Mouse (Mus musculus): ENCODE measurements around the gene Itk. TPM values are rescaled to one million over a fixed set of nuclear protein-coding genes. Genes with fewer than 3 reads are reported as not detected.

Itk gene
- polyA plus RNA-seq, 1 experiment from 2014 or later, result not detected

GRCm38 (mm10) chr11:46371250-46371649 is 18.1 kb downstream of the Itk start:
- no peaks in the 10 kb centered on the region for H3K4me1 ChIP-seq (ENCODE audit: control insufficient read depth, insufficient read depth, low read length)
- 95% methylated on average over 8 of the region's 8 CpGs for WGBS
- no peak overlapping the region for H3K4me2 ChIP-seq (ENCODE audit: low read depth, low read length)
- H3K9ac ChIP-seq (replicated peaks; ENCODE audit: low read depth, low read length), result no peak overlapping the region
- H3K27me3 ChIP-seq (ENCODE audit: control insufficient read depth, insufficient read depth, low read length), result no peaks in the 10 kb centered on the region
- H3K36me3 ChIP-seq (ENCODE audit: control insufficient read depth, insufficient read depth, low read length), result no peaks in the 10 kb centered on the region
- no peak for ATAC-seq (ENCODE audit: low read depth)
- H3K27ac ChIP-seq (ENCODE audit: low read depth, low read length), result no peak overlapping the region
- H3K9me3 ChIP-seq (ENCODE audit: control insufficient read depth, low read length), result no peaks in the 10 kb centered on the region
- no peak overlapping the region for H3K4me3 ChIP-seq (ENCODE audit: low read depth, low read length)

GRCm38 (mm10) chr11:46370457-46370856 is 18.9 kb downstream of the Itk start:
- no peaks in the 10 kb centered on the region for H3K27me3 ChIP-seq (ENCODE audit: control insufficient read depth, insufficient read depth, low read length)
- H3K9ac ChIP-seq (replicated peaks; ENCODE audit: low read depth, low read length), result no peak overlapping the region
- no peaks in the 10 kb centered on the region for H3K4me1 ChIP-seq (ENCODE audit: control insufficient read depth, insufficient read depth, low read length)
- no peak overlapping the region for H3K4me3 ChIP-seq (ENCODE audit: low read depth, low read length)
- no peaks in the 10 kb centered on the region for H3K9me3 ChIP-seq (ENCODE audit: control insufficient read depth, low read length)
- no peak overlapping the region for H3K4me2 ChIP-seq (ENCODE audit: low read depth, low read length)
- H3K36me3 ChIP-seq (ENCODE audit: control insufficient read depth, insufficient read depth, low read length), result no peaks in the 10 kb centered on the region
- ATAC-seq (ENCODE audit: low read depth), result no peak
- no peak overlapping the region for H3K27ac ChIP-seq (ENCODE audit: low read depth, low read length)
- 89% methylated on average over 4 of the region's 4 CpGs for whole genome bisulfite sequencing

DNA sequence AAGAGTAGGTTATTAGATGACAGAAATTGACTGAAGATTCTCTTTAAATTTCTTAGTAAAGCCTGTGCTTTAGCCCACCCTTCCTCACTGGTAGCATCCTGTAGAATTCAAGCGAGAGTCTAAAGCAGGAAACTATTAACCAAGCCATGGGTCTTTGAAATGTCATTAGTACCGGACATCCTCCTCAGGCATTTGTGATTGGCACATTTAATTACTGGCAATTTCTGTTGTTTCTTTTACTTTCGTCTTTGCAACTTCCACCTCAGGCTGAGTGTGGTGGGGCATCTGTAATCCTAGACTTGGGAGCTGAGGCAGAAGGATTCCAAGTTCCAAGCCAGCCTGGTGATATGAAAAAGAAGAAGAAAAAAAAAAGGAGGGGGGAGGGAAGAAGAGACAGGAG is 23.0 kb downstream of the Itk start:
- Histone ChIP-seq H3K9ac (replicated peaks; ENCODE audit: low read depth, low read length) (no peak overlapping the region), H3K27ac (ENCODE audit: low read depth, low read length) (no peak overlapping the region), H3K27me3 (ENCODE audit: control insufficient read depth, insufficient read depth, low read length) (no peaks in the 10 kb centered on the region), H3K36me3 (ENCODE audit: control insufficient read depth, insufficient read depth, low read length) (no peaks in the 10 kb centered on the region), H3K4me2 (ENCODE audit: low read depth, low read length) (no peak overlapping the region), H3K4me1 (ENCODE audit: control insufficient read depth, insufficient read depth, low read length) (no peaks in the 10 kb centered on the region), H3K9me3 (ENCODE audit: control insufficient read depth, low read length) (no peaks in the 10 kb centered on the region), H3K4me3 (ENCODE audit: low read depth, low read length) (no peak overlapping the region)
- no peak for ATAC-seq (ENCODE audit: low read depth)
- 69% methylated on average over 3 of the region's 3 CpGs for WGBS

DNA sequence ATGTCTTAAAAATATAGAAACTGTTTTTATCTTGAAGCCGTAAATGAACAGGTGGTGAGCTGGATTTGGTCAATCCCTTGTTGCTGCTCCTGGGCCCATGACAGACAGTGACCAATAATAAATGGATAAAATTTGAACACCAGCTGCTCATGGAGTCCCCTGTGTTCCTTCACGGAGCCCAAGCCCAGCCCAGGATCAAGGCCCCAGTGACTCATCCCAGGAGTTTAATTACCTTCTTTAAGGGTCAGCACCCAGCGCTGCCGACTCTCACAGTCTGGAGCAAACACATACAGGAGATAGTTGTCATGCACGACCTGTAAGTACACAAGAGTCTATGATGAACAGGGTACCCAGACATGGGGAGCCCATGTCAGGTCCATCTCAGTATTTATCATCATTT is 23.6 kb downstream of the Itk start:
- 80% methylated on average over 5 of the region's 5 CpGs for WGBS
- Histone ChIP-seq H3K27me3 (ENCODE audit: control insufficient read depth, insufficient read depth, low read length) (no peaks in the 10 kb centered on the region), H3K4me1 (ENCODE audit: control insufficient read depth, insufficient read depth, low read length) (no peaks in the 10 kb centered on the region), H3K9ac (replicated peaks; ENCODE audit: low read depth, low read length) (no peak overlapping the region), H3K27ac (ENCODE audit: low read depth, low read length) (no peak overlapping the region), H3K9me3 (ENCODE audit: control insufficient read depth, low read length) (no peaks in the 10 kb centered on the region), H3K36me3 (ENCODE audit: control insufficient read depth, insufficient read depth, low read length) (no peaks in the 10 kb centered on the region), H3K4me2 (ENCODE audit: low read depth, low read length) (no peak overlapping the region), H3K4me3 (ENCODE audit: low read depth, low read length) (no peak overlapping the region)
- no peak for ATAC-seq (ENCODE audit: low read depth)

- no peaks in the 10 kb centered on the region for H3K27me3 ChIP-seq (ENCODE audit: control insufficient read depth, insufficient read depth, low read length)
- H3K4me1 ChIP-seq (ENCODE audit: control insufficient read depth, insufficient read depth, low read length), result no peaks in the 10 kb centered on the region
- H3K36me3 ChIP-seq (ENCODE audit: control insufficient read depth, insufficient read depth, low read length), result no peaks in the 10 kb centered on the region
- no peak overlapping the region for H3K9ac ChIP-seq (replicated peaks; ENCODE audit: low read depth, low read length)
- no peak overlapping the region for H3K4me2 ChIP-seq (ENCODE audit: low read depth, low read length)
- H3K9me3 ChIP-seq (ENCODE audit: control insufficient read depth, low read length), result no peaks in the 10 kb centered on the region
- ATAC-seq (ENCODE audit: low read depth), result no peak
- no peak overlapping the region for H3K27ac ChIP-seq (ENCODE audit: low read depth, low read length)
- 95% methylated on average over 9 of the region's 9 CpGs for WGBS
- H3K4me3 ChIP-seq (ENCODE audit: low read depth, low read length), result no peak overlapping the region
Measured at GRCm38 (mm10) chr11:46363864-46364263, 25.5 kb downstream of the Itk start.

DNA sequence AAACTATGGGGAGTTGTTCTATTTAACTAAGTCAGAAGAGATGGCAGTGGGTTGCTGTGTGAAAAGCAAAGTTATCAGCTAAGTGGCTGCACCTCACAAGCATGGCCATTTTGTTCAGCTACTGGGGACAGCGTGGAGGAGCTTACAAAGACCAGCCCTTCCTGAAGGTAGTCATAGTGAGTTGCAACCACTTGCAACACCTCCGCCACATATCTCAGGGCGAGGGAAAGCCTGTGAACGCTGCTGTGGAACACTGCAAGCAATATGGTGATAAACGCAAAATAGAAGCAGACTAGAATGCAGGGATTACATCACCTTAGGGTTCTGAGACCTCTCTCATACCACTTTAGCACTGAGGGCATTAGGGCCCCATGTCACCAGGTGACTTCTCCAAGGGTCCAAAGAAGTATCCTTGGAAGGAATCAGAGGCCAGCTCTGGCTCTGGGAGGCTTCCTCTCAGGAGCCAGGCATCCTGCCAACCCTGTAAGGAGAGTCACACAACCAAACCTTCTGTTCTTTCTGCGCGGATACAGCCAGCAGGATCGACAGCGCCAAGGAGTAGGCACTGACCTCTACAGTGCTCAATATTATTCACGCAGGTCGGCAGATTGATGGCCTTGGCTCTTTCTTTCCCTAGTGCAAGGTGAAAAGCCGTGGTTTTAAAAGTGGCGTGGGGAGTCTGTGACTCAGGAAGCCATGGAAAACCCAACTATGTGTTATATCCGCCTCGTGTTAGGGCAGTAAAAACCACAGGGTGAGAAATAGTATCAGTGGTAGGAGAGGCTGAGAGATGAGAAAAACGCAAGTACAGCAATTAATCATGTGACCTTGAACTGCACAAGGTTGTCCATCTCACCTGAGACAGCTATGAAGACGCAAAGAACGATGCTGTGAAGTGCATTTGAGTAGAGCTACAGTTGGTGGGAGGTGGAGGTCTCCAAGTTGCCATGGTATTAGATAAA is 27.0 kb downstream of the Itk start:
- Histone ChIP-seq H3K9me3 (ENCODE audit: control insufficient read depth, low read length) (no peaks in the 10 kb centered on the region), H3K36me3 (ENCODE audit: control insufficient read depth, insufficient read depth, low read length) (no peaks in the 10 kb centered on the region), H3K4me3 (ENCODE audit: low read depth, low read length) (no peak overlapping the region), H3K27me3 (ENCODE audit: control insufficient read depth, insufficient read depth, low read length) (no peaks in the 10 kb centered on the region), H3K27ac (ENCODE audit: low read depth, low read length) (no peak overlapping the region), H3K9ac (replicated peaks; ENCODE audit: low read depth, low read length) (no peak overlapping the region), H3K4me1 (ENCODE audit: control insufficient read depth, insufficient read depth, low read length) (no peaks in the 10 kb centered on the region), H3K4me2 (ENCODE audit: low read depth, low read length) (no peak overlapping the region)
- 80% methylated on average over 18 of the region's 18 CpGs for WGBS
- ATAC-seq (ENCODE audit: low read depth), result no peak

DNA sequence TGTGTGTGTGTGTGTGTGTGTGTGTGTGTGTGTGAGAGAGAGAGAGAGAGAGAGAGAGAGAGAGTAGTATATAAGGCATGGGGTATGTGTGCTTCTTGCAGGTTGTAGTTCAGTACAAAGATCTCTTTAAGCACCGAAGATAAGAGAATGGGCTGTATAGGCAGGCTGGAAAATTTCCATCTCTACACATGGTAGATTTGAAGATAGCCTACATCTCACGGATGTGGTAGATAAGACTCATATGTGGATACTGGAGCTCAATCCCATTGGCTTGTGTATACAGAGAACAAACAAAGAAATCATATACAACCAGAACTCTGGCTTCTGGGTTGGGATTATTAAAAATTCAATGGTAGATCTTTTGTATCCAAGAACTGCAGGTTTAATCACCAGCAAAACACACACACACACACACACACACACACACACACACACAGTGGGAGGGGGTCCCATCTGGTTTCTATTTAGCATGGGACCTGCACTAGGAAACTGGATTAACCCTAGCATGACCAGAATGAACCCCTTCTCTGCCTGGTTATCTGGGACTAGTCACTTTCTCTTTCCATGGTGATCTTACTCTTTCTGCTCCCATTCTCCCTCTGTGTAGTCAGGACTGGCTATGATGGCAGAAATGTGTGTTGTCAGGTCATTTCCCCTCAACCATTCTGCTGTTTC is 28.2 kb downstream of the Itk start:
- Histone ChIP-seq H3K27ac (ENCODE audit: low read depth, low read length) (no peak overlapping the region), H3K27me3 (ENCODE audit: control insufficient read depth, insufficient read depth, low read length) (no peaks in the 10 kb centered on the region), H3K4me3 (ENCODE audit: low read depth, low read length) (no peak overlapping the region), H3K9ac (replicated peaks; ENCODE audit: low read depth, low read length) (no peak overlapping the region), H3K4me1 (ENCODE audit: control insufficient read depth, insufficient read depth, low read length) (no peaks in the 10 kb centered on the region), H3K4me2 (ENCODE audit: low read depth, low read length) (no peak overlapping the region), H3K9me3 (ENCODE audit: control insufficient read depth, low read length) (no peaks in the 10 kb centered on the region), H3K36me3 (ENCODE audit: control insufficient read depth, insufficient read depth, low read length) (no peaks in the 10 kb centered on the region)
- 79% methylated on average over 2 of the region's 2 CpGs for WGBS
- no peak for ATAC-seq (ENCODE audit: low read depth)

GRCm38 (mm10) chr11:46358369-46358768 is 30.9 kb downstream of the Itk start:
- Histone ChIP-seq H3K36me3 (ENCODE audit: control insufficient read depth, insufficient read depth, low read length) (no peaks in the 10 kb centered on the region), H3K27ac (ENCODE audit: low read depth, low read length) (no peak overlapping the region), H3K27me3 (ENCODE audit: control insufficient read depth, insufficient read depth, low read length) (no peaks in the 10 kb centered on the region), H3K4me2 (ENCODE audit: low read depth, low read length) (no peak overlapping the region), H3K9ac (replicated peaks; ENCODE audit: low read depth, low read length) (no peak overlapping the region), H3K4me3 (ENCODE audit: low read depth, low read length) (no peak overlapping the region), H3K4me1 (ENCODE audit: control insufficient read depth, insufficient read depth, low read length) (no peaks in the 10 kb centered on the region), H3K9me3 (ENCODE audit: control insufficient read depth, low read length) (no peaks in the 10 kb centered on the region)
- ATAC-seq (ENCODE audit: low read depth), result no peak
- WGBS, result 61% methylated on average over 1 of the region's 1 CpGs

DNA sequence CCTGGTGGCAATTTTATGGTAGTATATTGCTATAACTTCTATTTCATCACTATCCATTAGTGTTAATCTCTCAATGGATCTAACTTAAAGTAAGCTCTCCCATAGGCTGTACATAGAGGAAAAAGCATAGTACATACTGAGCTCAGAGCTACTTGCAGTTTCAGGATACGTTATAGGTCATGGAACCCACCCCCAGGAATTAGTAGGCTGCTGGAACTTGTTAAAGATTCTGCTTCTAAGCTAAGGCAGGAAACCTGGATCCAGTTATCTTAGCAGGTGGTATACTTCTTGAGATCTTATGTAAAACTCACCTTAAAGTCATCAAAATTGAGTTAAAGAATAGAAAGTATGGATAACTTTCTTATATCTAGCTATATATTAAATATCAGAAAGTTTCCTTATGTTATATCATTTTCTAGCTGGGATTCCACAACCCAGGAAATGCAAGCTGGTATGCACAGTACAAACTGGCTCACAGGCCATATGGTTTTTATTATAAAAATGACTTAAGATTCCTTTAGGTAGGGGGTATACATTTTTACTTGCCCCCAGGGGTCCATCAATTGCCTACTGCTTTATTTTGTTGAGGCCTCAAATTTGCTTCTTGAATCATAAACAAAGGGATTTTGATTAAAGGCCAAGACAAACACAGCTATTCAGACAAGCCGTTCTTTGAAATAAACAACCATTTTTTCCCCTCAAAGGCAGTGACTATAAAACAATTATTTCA is 39.5 kb downstream of the Itk start:
- Histone ChIP-seq H3K4me3 (ENCODE audit: low read depth, low read length) (no peak overlapping the region), H3K9me3 (ENCODE audit: control insufficient read depth, low read length) (no peaks in the 10 kb centered on the region), H3K4me1 (ENCODE audit: control insufficient read depth, insufficient read depth, low read length) (no peaks in the 10 kb centered on the region), H3K36me3 (ENCODE audit: control insufficient read depth, insufficient read depth, low read length) (no peaks in the 10 kb centered on the region), H3K27ac (ENCODE audit: low read depth, low read length) (no peak overlapping the region), H3K4me2 (ENCODE audit: low read depth, low read length) (no peak overlapping the region), H3K9ac (replicated peaks; ENCODE audit: low read depth, low read length) (no peak overlapping the region), H3K27me3 (ENCODE audit: control insufficient read depth, insufficient read depth, low read length) (no peaks in the 10 kb centered on the region)
- ATAC-seq (ENCODE audit: low read depth), result no peak
- 56% methylated on average over 2 of the region's 2 CpGs for WGBS

All from neural tube, embryonic 14.5 days (tissue).